Mouse (Mus musculus) CD4-positive, CD25-positive, alpha-beta regulatory T cell, adult 2 months (primary cell): Measurements from ENCODE around the gene Cyp4f14.
A peak's percentile ranks its signal among the peaks of the same experiment; 100 is the strongest.

Source experiments
- DNase-seq: peaks from one replicate; pipeline ENCODE4 v3.0.0-alpha.2; 2012; ENCODE audit warnings: low read depth, low spot score

Gene Cyp4f14

GRCm38 (mm10) chr17:32917131-32917530 is at the start of gene Cyp4f14:
Gene Cyp4f14 (minus strand): TSS chr17:32917342.
- no peak for DNase-seq

GRCm38 (mm10) chr17:32965623-32966290 is 48.6 kb upstream of the Cyp4f14 start, which contains the start of gene Zfp472:
Gene Zfp472 (plus strand): TSS chr17:32965814.
- DNase-seq, result peak; percentile 94

GRCm38 (mm10) chr17:32965253-32965622 is 48.1 kb upstream of the Cyp4f14 start:
- no peak for DNase-seq

- peak; percentile 91 for DNase-seq
Observed at GRCm38 (mm10) chr17:32951441-32951840, 34.3 kb upstream of the Cyp4f14 start.

- DNase-seq, result no peak
Observed at GRCm38 (mm10) chr17:32951006-32951405, 33.9 kb upstream of the Cyp4f14 start.

- no peak for DNase-seq
Observed at GRCm38 (mm10) chr17:32950136-32950535, 33.0 kb upstream of the Cyp4f14 start.

- DNase-seq, result peak; percentile 96
Observed at GRCm38 (mm10) chr17:32947215-32947914, 30.2 kb upstream of the Cyp4f14 start, which contains the start of gene Cyp4f13. Gene Cyp4f13 (minus strand): TSS chr17:32947402.

GRCm38 (mm10) chr17:32946716-32947115 is 29.6 kb upstream of the Cyp4f14 start:
- no peak for DNase-seq

- DNase-seq, result peak; percentile 53
Observed at GRCm38 (mm10) chr17:32944402-32945035, 27.4 kb upstream of the Cyp4f14 start.

GRCm38 (mm10) chr17:32943661-32944060 is 26.5 kb upstream of the Cyp4f14 start:
- no peak for DNase-seq

- DNase-seq, result no peak
Observed at GRCm38 (mm10) chr17:32939831-32940230, 22.7 kb upstream of the Cyp4f14 start.

- no peak for DNase-seq
Observed at GRCm38 (mm10) chr17:32927803-32928202, 10.7 kb upstream of the Cyp4f14 start.

- peak; percentile 89 for DNase-seq
Observed at GRCm38 (mm10) chr17:32924658-32925312, 7.6 kb upstream of the Cyp4f14 start.

GRCm38 (mm10) chr17:32923681-32924080 is 6.5 kb upstream of the Cyp4f14 start:
- DNase-seq, result no peak

- no peak for DNase-seq
Observed at GRCm38 (mm10) chr17:32919123-32919522, 2.0 kb upstream of the Cyp4f14 start.

- DNase-seq, result no peak
Observed at GRCm38 (mm10) chr17:32916075-32916474, 1.1 kb downstream of the Cyp4f14 start.

- no peak for DNase-seq
Observed at GRCm38 (mm10) chr17:32906172-32906571, 11.0 kb downstream of the Cyp4f14 start.

- DNase-seq, result peak; percentile 80
Observed at GRCm38 (mm10) chr17:32905239-32905638, 11.9 kb downstream of the Cyp4f14 start.

- peak; percentile 55 for DNase-seq
Observed at GRCm38 (mm10) chr17:32904414-32904813, 12.7 kb downstream of the Cyp4f14 start.

- no peak for DNase-seq
Observed at GRCm38 (mm10) chr17:32901751-32902525, 15.2 kb downstream of the Cyp4f14 start.

- DNase-seq, result peak; percentile 52
Observed at GRCm38 (mm10) chr17:32895421-32895820, 21.7 kb downstream of the Cyp4f14 start.
